ENCODE assay signal across 26 mouse cellular contexts in the genomic region with DNA sequence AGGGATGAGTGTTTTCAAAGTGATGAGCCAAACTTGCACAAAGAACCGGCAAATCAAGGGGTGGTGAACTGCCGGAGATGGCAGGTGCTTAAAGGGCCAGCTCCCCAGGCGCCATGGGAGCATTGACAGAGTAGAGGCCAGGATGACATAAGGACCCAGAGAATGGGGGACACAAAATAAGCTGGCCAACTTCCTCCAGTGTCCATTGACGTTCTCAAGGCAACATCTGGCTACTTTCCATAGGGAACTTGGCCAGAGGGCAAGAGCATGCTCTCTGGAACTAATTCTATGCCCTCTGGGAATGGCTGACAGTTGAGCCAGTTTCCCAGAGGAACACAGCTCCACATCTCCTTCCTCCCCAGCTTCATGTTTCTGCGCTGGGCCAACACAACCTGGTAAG. TPM values are rescaled to one million over a fixed set of nuclear protein-coding genes. Genes with fewer than 3 reads are reported as not detected.
A peak's percentile ranks its signal among the peaks of the same experiment; 100 is the strongest.
DNase-seq lines count a peak whose midpoint lies in the region; ATAC-seq and TF ChIP-seq lines count a peak whose summit lies in the region.
"Had no signal": no experiment of that assay in that cellular context is flagged by ENCODE, and none has a peak within 500 bp of the region (broad histone marks: within the 10 kb centered on the region; RNA-seq: fewer than 3 reads in every experiment).

No protein-coding gene starts in this region.

- no peak overlapping the region for H3K27ac ChIP-seq in hindbrain, postnatal 0 days
- H3K27ac ChIP-seq in hindbrain, embryonic 12.5 days, result no peak overlapping the region
- no peak overlapping the region for H3K27ac ChIP-seq in lung, embryonic 14.5 days (ENCODE audit: low read depth)
- H3K27ac ChIP-seq: embryonic facial prominence, embryonic 15.5 days; forebrain, embryonic 10.5 days; layer of hippocampus, adult 2 months; midbrain, embryonic 15.5 days; stomach, embryonic 15.5 days had no signal

- no peak overlapping the region for H3K4me3 ChIP-seq in hindbrain, postnatal 0 days (ENCODE audit: low read length)
- no peak overlapping the region for H3K4me3 ChIP-seq in hindbrain, embryonic 12.5 days
- H3K4me3 ChIP-seq in lung, embryonic 14.5 days (ENCODE audit: low read depth, low read length), result no peak overlapping the region
- H3K4me3 ChIP-seq: embryonic facial prominence, embryonic 15.5 days; forebrain, embryonic 10.5 days; layer of hippocampus, adult 2 months; midbrain, embryonic 15.5 days; stomach, embryonic 15.5 days had no signal

- no peak overlapping the region for H3K4me2 ChIP-seq in hindbrain, postnatal 0 days (ENCODE audit: low read depth, low read length)
- no peak overlapping the region for H3K4me2 ChIP-seq in hindbrain, embryonic 12.5 days (replicated peaks)
- no peak overlapping the region for H3K4me2 ChIP-seq in lung, embryonic 14.5 days
- H3K4me2 ChIP-seq: embryonic facial prominence, embryonic 15.5 days; midbrain, embryonic 15.5 days; stomach, embryonic 15.5 days had no signal

- no peak for ATAC-seq in hindbrain, postnatal 0 days
- ATAC-seq in hindbrain, embryonic 12.5 days (ENCODE audit: low FRiP score), result no peak
- no peak for ATAC-seq in lung, embryonic 14.5 days (ENCODE audit: insufficient read depth)
- ATAC-seq in megakaryocyte-erythroid progenitor cell, adult 5-6 weeks (replicated peaks; ENCODE audit: low FRiP score, low TSS enrichment, poor library complexity, severe bottlenecking), result no peak
- ATAC-seq: forebrain, postnatal 0 days; midbrain, embryonic 15.5 days had no signal

- peak; percentile 39 for DNase-seq in cerebellum, adult 11-12 months
- DNase-seq in cerebellum, adult 9-10 months, result no peak
- peak; percentile 49 for DNase-seq in hindbrain, postnatal 0 days (ENCODE audit: low spot score)
- DNase-seq in lung, embryonic 14.5 days, result peak; percentile 33
- DNase-seq in lung, postnatal 14 days, result no peak
- no peak for DNase-seq in retina, postnatal 1 day
- DNase-seq: forebrain, postnatal 0 days; layer of hippocampus, postnatal 36 days; lung, postnatal 10 days; thymus, adult 2 months had no signal

- TF ChIP-seq CTCF in hindbrain, postnatal 0 days (IDR thresholded peaks at IDR 0.05; ENCODE audit: low read depth), result no peak
- no peak for TF ChIP-seq CTCF in lung, embryonic 14.5 days (IDR thresholded peaks at IDR 0.05; ENCODE audit: low read depth)

- H3K4me1 ChIP-seq in hindbrain, postnatal 0 days (ENCODE audit: insufficient read depth, low read length), result peaks cover 9% of the 10 kb centered on the region
- H3K4me1 ChIP-seq in hindbrain, embryonic 12.5 days, result peaks cover 15% of the 10 kb centered on the region
- peaks cover 9% of the 10 kb centered on the region for H3K4me1 ChIP-seq in lung, embryonic 14.5 days (ENCODE audit: insufficient read depth)

- no peak overlapping the region for H3K9ac ChIP-seq in hindbrain, postnatal 0 days (replicated peaks; ENCODE audit: low read length)
- H3K9ac ChIP-seq in hindbrain, embryonic 12.5 days, result no peak overlapping the region
- H3K9ac ChIP-seq in lung, embryonic 14.5 days, result no peak overlapping the region
- H3K9ac ChIP-seq: embryonic facial prominence, embryonic 15.5 days; forebrain, postnatal 0 days; midbrain, embryonic 15.5 days; stomach, embryonic 15.5 days had no signal

- H3K9me3 ChIP-seq in hindbrain, postnatal 0 days (ENCODE audit: low read length), result no peaks in the 10 kb centered on the region
- no peaks in the 10 kb centered on the region for H3K9me3 ChIP-seq in hindbrain, embryonic 12.5 days (replicated peaks)
- no peaks in the 10 kb centered on the region for H3K9me3 ChIP-seq in lung, embryonic 14.5 days (ENCODE audit: low read depth, low read length)
- H3K9me3 ChIP-seq: embryonic facial prominence, embryonic 15.5 days; forebrain, embryonic 10.5 days; G1E; midbrain, embryonic 15.5 days; stomach, embryonic 15.5 days had no signal

- WGBS in hindbrain, postnatal 0 days, result 53% methylated on average over 5 of the region's 5 CpGs
- 72% methylated on average over 5 of the region's 5 CpGs for WGBS in hindbrain, embryonic 12.5 days
- WGBS in lung, embryonic 14.5 days, result 70% methylated on average over 5 of the region's 5 CpGs

- peaks cover 6% of the 10 kb centered on the region; the same call in 1 of the 2 replicates for H3K36me3 ChIP-seq in hindbrain, postnatal 0 days (ENCODE audit: insufficient read depth, low read length)
- peaks cover 13% of the 10 kb centered on the region for H3K36me3 ChIP-seq in hindbrain, embryonic 12.5 days
- peaks cover 24% of the 10 kb centered on the region for H3K36me3 ChIP-seq in lung, embryonic 14.5 days (ENCODE audit: insufficient read depth)

- H3K27me3 ChIP-seq in hindbrain, postnatal 0 days (ENCODE audit: insufficient read depth, low read length), result no peaks in the 10 kb centered on the region
- H3K27me3 ChIP-seq in hindbrain, embryonic 12.5 days, result no peaks in the 10 kb centered on the region
- no peaks in the 10 kb centered on the region for H3K27me3 ChIP-seq in lung, embryonic 14.5 days (ENCODE audit: insufficient read depth, low read length)
- H3K27me3 ChIP-seq: embryonic facial prominence, embryonic 15.5 days; midbrain, embryonic 15.5 days; stomach, embryonic 15.5 days had no signal

RNA-seq across cellular contexts. Expression of a gene that starts 3.0 kb away (rescaled TPM):
- 48.2 and 50.1 TPM in 2 replicates for total RNA-seq in hindbrain, postnatal 0 days (2014; rRNA removed)
- polyA plus RNA-seq in hindbrain, postnatal 0 days (2015; fragmentation: Nextera tagmentation; extraction: Ambion mirVana), result 30.3 and 32.9 TPM in 2 replicates
- polyA plus RNA-seq in hindbrain, embryonic 12.5 days (2016; fragmentation: Nextera tagmentation; extraction: Ambion mirVana), result 40.7 and 43.4 TPM in 2 replicates
- 37.8 and 43.2 TPM in 2 replicates for polyA plus RNA-seq in lung, embryonic 14.5 days (2014; fragmentation: Nextera tagmentation; extraction: Ambion mirVana)
- 25.4 and 27.5 TPM in 2 replicates for total RNA-seq in megakaryocyte-erythroid progenitor cell, adult 5-6 weeks (2014; fragmentation: Nextera tagmentation)
- total RNA-seq in megakaryocyte-erythroid progenitor cell, adult 5-6 weeks (2017), result 14.6 and 19.4 TPM in 2 replicates

RNA-seq across cellular contexts. Expression of a gene that starts 7.2 kb away (rescaled TPM):
- 703 and 894 TPM in 2 replicates for total RNA-seq in hindbrain, postnatal 0 days (2014; rRNA removed)
- polyA plus RNA-seq in hindbrain, postnatal 0 days (2015; fragmentation: Nextera tagmentation; extraction: Ambion mirVana), result 1,232 and 1,324 TPM in 2 replicates
- 377 and 424 TPM in 2 replicates for polyA plus RNA-seq in hindbrain, embryonic 12.5 days (2016; fragmentation: Nextera tagmentation; extraction: Ambion mirVana)
- polyA plus RNA-seq in lung, embryonic 14.5 days (2014; fragmentation: Nextera tagmentation; extraction: Ambion mirVana), result 725 and 738 TPM in 2 replicates
- total RNA-seq in megakaryocyte-erythroid progenitor cell, adult 5-6 weeks (2014; fragmentation: Nextera tagmentation), result 878 and 1,130 TPM in 2 replicates
- 87.7 and 137 TPM in 2 replicates for total RNA-seq in megakaryocyte-erythroid progenitor cell, adult 5-6 weeks (2017)

RNA-seq across cellular contexts. Expression of a gene that starts 33.5 kb away (rescaled TPM):
- 18.6 and 21.4 TPM in 2 replicates for total RNA-seq in hindbrain, postnatal 0 days (2014; rRNA removed)
- polyA plus RNA-seq in hindbrain, postnatal 0 days (2015; fragmentation: Nextera tagmentation; extraction: Ambion mirVana), result 114 and 115 TPM in 2 replicates
- 115 and 118 TPM in 2 replicates for polyA plus RNA-seq in hindbrain, embryonic 12.5 days (2016; fragmentation: Nextera tagmentation; extraction: Ambion mirVana)
- 37.2 and 37.6 TPM in 2 replicates for polyA plus RNA-seq in lung, embryonic 14.5 days (2014; fragmentation: Nextera tagmentation; extraction: Ambion mirVana)
- total RNA-seq in megakaryocyte-erythroid progenitor cell, adult 5-6 weeks (2014; fragmentation: Nextera tagmentation), result 94.1 and 96.1 TPM in 2 replicates
- total RNA-seq in megakaryocyte-erythroid progenitor cell, adult 5-6 weeks (2017), result 37.3 and 54.3 TPM in 2 replicates

RNA-seq across cellular contexts. Expression of a gene that starts 43.5 kb away (rescaled TPM):
- total RNA-seq in hindbrain, postnatal 0 days (2014; rRNA removed), result not detected in 2 replicates
- polyA plus RNA-seq in hindbrain, postnatal 0 days (2015; fragmentation: Nextera tagmentation; extraction: Ambion mirVana), result 0.19 TPM in 2 replicates
- 0.15 TPM in 1 of 2 replicates, not detected in the other for polyA plus RNA-seq in hindbrain, embryonic 12.5 days (2016; fragmentation: Nextera tagmentation; extraction: Ambion mirVana)
- not detected in 2 replicates for polyA plus RNA-seq in lung, embryonic 14.5 days (2014; fragmentation: Nextera tagmentation; extraction: Ambion mirVana)
- not detected in 2 replicates for total RNA-seq in megakaryocyte-erythroid progenitor cell, adult 5-6 weeks (2014; fragmentation: Nextera tagmentation)
- total RNA-seq in megakaryocyte-erythroid progenitor cell, adult 5-6 weeks (2017), result not detected in 2 replicates
- total RNA-seq: forebrain, postnatal 0 days; G1E; layer of hippocampus, adult 2 months; layer of hippocampus, postnatal 36 days; left cerebral cortex, postnatal 14 days; megakaryocyte, adult 5-6 weeks; neutrophil, adult 5-6 weeks had no signal
- polyA plus RNA-seq: forebrain, embryonic 10.5 days; G1E; gonadal fat pad, adult 2 months; heart, postnatal 0 days; kidney, embryonic 14.5 days; limb, embryonic 14.5 days; liver, embryonic 16.5 days; midbrain, embryonic 15.5 days; thymus, adult 2 months had no signal

RNA-seq across cellular contexts. Expression of a gene that starts 43.9 kb away (rescaled TPM):
- total RNA-seq in hindbrain, postnatal 0 days (2014; rRNA removed), result not detected in 2 replicates
- not detected in 2 replicates for polyA plus RNA-seq in hindbrain, postnatal 0 days (2015; fragmentation: Nextera tagmentation; extraction: Ambion mirVana)
- polyA plus RNA-seq in hindbrain, embryonic 12.5 days (2016; fragmentation: Nextera tagmentation; extraction: Ambion mirVana), result not detected in 2 replicates
- not detected in 2 replicates for polyA plus RNA-seq in lung, embryonic 14.5 days (2014; fragmentation: Nextera tagmentation; extraction: Ambion mirVana)
- total RNA-seq in megakaryocyte-erythroid progenitor cell, adult 5-6 weeks (2014; fragmentation: Nextera tagmentation), result not detected in 2 replicates
- not detected in 2 replicates for total RNA-seq in megakaryocyte-erythroid progenitor cell, adult 5-6 weeks (2017)
- total RNA-seq: forebrain, postnatal 0 days; G1E; layer of hippocampus, adult 2 months; layer of hippocampus, postnatal 36 days; left cerebral cortex, postnatal 14 days; megakaryocyte, adult 5-6 weeks; neutrophil, adult 5-6 weeks had no signal
- polyA plus RNA-seq: embryonic facial prominence, embryonic 15.5 days; forebrain, postnatal 0 days; G1E; gonadal fat pad, adult 2 months; heart, postnatal 0 days; kidney, embryonic 14.5 days; limb, embryonic 14.5 days; midbrain, embryonic 15.5 days had no signal

Comparison
In these comparisons a context has a peak if more than half of its experiments do, and no peak if none do; other contexts are left out.
1. DNase-seq: peak in cerebellum, adult 11-12 months (single experiment), hindbrain, postnatal 0 days (single experiment) and lung, embryonic 14.5 days (single experiment); none in cerebellum, adult 9-10 months (single experiment), lung, postnatal 14 days (single experiment) and retina, postnatal 1 day (single experiment).